Mouse (Mus musculus) layer of hippocampus, adult 9-11 months (tissue): ENCODE data around the gene Cacna2d1.

Experiments used
- DNase-seq: peaks from one replicate; pipeline ENCODE4 v3.0.0; 2022

Cacna2d1 gene

GRCm38 (mm10) chr5:16063273-16063672 is 128.8 kb downstream of the Cacna2d1 start:
- no peak for DNase-seq

DNA sequence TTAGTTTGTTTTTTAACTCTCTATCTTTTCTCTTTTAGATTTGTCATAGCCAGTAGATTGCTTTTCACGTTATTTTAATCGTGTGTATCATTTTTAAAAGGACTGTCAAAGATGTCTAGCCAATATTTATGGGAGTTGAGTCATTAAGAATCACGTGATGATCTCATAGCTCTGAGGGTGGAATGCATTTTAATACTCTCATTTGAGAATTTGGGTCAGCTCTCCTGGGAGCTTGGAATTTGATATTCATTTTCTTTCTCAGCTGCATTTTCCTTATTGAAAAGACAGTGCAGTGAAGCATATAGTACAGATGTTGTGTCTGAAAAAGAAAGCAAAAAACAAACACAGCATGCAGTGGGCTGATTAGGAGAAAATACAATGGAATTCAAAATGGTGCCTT is 129.5 kb downstream of the Cacna2d1 start:
- DNase-seq: no peak

GRCm38 (mm10) chr5:16065816-16066215 is 131.3 kb downstream of the Cacna2d1 start:
- DNase-seq: no peak

DNA sequence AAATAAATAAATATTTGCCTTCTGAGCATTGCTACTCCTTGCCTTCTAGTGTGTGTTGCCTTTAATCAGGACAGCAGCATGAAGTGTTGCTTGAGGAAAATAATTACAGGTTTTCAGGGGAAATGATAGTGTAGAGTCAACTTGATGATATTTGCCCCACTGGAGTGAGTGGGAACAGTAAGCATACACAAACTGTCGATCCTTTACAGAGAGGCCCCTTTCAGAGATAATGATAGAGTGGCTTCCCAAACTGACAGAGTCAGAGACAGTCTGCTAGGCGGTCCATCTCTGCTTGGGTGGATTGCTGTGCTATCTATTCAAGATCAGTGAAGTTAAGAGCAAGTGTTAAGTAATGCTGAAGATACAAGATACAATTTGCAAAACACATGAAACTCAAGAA is 147.8 kb downstream of the Cacna2d1 start:
- DNase-seq: no peak

GRCm38 (mm10) chr5:16086979-16087902 is 152.8 kb downstream of the Cacna2d1 start:
- DNase-seq: no peak

DNA sequence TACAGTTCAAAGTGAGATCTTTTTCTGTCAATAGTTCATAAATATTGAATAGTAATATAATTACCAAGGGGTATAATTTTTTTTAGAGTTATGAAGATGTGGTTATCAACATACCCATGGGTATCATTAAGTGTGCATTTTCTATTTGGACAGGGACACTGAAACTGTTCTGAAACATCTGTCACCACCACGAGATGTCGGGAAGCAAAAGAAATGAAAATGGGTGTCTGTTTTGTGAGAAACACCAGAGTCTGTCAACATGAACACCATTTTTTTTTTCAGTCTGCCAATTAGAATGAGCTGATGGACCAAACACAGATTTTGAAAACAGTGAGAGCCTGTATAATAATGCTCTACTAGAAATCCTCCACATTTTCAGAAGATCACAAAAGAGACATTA is 153.5 kb downstream of the Cacna2d1 start:
- no peak for DNase-seq

GRCm38 (mm10) chr5:16092540-16092939 is 158.0 kb downstream of the Cacna2d1 start:
- no peak for DNase-seq

DNA sequence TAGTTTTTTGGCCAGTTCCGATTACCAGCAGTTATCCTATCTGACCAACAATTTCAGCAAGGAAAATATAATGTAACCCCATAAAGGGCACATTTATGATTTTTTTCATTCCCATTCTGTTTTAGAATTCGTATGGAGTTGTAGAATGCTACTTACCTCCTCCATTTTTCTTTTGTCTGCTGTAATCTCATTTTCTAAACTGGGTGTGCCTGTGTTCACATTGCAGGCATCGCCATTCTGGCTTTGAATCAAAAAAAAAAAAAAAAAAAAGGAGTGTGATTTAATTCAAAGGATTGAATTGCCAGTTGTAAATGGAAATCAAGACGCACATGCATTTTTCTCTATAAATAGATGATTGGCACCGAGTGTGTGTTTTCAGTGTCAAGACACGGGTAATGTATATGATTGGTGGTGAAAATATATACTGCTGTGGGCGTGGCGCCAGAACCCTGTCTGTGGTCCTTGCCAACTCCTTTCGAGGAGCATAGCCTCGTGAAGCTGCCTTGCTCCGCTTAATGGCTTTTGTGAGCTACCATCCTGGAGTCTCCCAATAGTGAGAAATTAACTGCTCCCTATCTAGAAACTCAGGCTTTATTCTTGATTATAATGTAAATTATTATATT is 158.7 kb downstream of the Cacna2d1 start:
- no peak for DNase-seq

- DNase-seq: no peak
These were observed 160.9 kb downstream of the Cacna2d1 start for GRCm38 (mm10) chr5:16095345-16095744.

DNA sequence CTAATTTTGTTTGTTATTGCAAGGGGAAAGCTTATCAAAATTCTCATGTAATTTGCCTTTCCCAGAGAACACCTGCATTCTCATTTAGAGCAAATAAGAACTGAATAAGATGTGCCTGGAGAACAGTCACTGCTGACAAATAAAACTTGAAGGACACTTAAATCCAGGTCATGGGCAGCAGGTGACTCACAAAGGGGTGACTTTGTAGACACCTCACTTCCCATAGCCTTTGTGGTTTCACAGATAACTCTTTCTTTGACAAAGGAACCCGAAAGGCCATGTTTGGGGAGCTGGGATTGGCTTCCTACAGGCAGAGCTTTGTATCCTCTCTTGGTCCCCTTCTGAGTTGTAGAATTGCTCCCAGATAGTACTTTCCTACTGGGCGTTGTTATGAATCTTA is 164.3 kb downstream of the Cacna2d1 start:
- no peak for DNase-seq

DNA sequence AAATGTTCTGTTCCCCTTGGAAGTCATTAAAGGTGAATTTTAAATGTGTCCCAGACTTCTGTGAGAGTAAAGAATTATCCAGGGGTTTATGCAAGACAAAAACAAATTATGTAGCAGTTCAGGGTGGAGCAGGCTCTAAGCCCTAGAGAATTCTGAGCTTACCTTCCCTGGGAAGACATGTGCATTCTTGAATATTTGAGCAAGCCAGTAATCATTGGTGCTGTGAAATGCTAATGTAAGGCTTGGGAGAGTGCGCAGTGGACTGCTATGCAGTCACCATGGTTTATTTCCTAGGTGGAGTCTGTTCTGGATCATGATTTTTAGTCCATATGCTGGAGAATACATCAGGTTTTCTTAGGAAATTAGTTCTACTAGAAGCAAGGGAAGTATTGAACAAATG is 167.3 kb downstream of the Cacna2d1 start:
- no peak for DNase-seq

GRCm38 (mm10) chr5:16105701-16106100 is 171.2 kb downstream of the Cacna2d1 start:
- no peak for DNase-seq

GRCm38 (mm10) chr5:16110643-16111042 is 176.2 kb downstream of the Cacna2d1 start:
- no peak for DNase-seq

- DNase-seq: no peak
These were observed 179.4 kb downstream of the Cacna2d1 start for GRCm38 (mm10) chr5:16113879-16114278.

DNA sequence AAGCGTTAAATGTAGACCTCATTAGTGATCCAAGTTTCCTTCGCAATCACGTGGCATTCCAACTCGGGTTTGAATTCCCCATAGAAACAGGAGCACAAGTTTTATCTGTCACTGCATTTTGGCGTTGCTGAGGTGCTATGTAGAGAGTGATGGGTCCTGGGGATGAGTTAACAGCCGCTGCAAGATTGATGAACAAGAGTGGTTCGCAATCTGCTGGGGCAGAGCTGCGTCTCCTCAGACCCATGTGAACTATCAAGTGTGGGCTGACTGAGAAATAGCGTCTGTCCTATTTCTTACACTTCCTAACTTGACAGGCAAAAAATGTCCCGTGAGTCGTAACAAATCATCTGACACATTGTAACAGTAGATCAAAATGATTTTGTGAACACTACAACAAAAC is 186.8 kb downstream of the Cacna2d1 start:
- no peak for DNase-seq

DNA sequence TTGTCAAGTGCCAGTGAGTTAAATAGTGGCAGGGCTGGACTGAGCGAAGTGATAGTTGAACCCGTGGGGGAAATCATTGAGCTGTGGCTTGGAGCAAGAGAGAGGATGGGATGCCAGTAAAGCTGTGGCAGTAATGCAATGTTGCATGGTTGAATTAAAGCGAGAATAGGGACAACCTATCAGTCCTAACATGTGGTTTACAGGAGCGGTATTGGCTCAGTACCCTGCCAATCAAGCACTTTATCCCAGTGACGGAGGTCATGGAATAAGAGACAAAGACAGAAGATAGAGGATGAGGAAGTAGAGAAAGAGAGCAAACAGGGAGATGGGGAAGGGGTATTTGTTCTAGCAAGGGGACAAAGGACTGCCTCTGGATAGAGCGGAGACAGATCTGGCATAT is 187.6 kb downstream of the Cacna2d1 start:
- no peak for DNase-seq

DNA sequence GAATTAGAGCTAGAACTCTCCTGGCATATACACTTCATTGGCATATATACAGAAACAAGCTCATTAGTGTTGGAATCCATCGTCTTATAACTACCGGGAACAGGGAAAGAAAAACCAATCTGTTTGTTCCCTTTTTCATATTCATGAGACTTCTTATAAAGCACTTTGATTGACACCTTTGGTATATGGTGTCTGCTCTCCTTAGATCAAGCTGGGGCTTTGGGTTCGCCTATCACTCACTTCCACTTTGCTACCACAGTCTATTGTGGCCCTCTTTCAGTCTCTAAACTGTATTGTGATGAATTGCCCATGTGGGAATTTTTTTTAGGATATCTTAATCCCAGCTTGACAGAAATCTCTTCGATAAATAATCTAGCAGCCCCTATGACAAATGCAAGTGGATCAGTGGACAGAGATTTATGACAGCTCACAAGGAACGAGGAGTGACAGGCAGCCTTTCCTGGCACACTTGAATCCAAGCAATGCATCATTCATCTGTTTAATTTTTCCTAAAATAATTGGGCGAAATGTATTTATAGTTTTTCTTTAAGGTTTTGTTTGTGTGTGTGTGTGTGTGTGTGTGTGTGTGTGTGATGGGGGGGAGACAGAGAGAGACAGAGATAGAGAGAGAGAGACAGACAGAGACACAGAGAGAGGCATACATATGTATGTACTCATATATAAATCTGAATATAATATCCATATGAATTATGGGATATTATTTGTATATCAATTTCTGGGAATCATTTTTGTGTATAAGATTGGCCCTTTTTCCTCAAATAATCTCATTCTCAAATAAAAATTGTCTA is 200.0 kb downstream of the Cacna2d1 start:
- DNase-seq: no peak

DNA sequence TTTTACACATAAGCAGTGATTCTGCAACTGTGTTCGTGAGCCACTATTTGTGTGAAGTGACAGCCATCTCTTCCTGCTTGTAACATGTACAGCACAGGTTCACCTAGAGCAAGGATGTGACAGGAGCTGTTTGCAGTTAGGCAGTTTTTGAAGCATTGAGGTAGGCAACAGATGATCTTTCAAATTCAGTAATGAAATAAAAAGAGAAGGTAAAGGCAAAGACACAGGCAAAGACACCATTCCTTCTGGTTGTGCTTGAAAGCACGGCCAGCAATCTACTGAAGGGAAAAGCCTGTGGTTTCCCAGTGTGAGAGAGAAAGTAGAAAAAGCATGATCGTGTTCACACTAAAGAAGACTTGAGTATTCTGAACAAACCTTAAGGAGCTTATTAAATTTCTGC is 201.5 kb downstream of the Cacna2d1 start:
- DNase-seq: no peak

DNA sequence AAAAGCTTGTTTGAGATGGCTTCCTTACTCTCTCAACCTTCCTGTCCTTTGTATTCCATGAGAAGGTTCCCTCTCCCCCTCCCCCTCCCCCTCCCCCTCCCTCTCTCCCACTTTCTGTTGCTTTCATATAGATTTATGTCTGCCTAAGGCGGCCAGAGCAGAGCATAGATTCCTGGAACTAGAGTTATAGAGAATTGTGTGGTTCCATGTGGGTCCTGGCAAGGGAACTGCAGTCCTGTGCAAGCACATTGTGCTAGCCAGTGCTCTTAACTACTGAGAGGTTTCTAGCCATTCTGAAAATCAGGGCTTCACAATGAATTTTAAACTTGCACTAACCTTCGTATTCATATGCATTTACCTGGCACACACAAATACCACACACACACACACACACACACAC is 202.3 kb downstream of the Cacna2d1 start:
- no peak for DNase-seq

DNA sequence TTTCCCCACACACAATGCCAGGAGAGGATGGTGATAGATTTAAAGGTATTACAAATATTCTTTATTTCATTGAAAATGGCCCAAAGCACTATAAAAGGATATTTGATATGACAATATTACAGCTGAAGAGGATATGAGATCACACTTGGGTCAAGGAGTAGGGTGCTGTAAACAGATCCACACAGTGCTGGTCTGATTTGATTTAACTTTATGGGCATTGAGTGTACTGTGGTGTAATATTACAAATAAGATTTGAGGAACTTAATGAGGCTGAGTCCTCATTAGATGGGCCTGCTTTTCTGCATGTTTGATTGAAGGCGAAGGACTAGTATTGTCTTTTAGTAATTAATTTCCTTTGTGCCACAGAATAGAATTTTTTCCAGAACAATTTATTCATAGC is 212.1 kb downstream of the Cacna2d1 start:
- DNase-seq: no peak

- no peak for DNase-seq
These were observed 221.1 kb downstream of the Cacna2d1 start for GRCm38 (mm10) chr5:16155375-16156284.

DNA sequence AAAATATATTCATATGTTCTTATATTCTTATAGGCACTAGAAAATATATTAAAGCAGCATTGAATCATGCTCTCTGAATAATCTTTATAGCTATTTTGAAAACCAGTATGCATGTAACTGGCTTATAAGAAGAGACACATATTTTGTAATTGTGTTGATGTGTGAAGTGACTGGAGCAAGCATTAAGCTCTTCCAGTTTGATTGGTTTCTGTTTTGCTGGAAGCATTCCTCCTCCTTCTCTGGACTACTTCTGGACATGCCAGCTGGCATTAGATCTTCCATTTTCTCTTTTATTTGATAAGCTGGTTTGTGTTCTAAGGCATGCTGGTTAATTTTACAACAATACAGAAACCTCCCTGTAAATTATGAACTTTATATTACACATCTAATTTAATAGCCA is 228.8 kb downstream of the Cacna2d1 start:
- DNase-seq: no peak
